Mouse (Mus musculus) CD4-positive, CD25-positive, alpha-beta regulatory T cell, adult 4 months (primary cell): ENCODE measurements around the gene Tob1. TPM values are rescaled to one million over a fixed set of nuclear protein-coding genes. Genes with fewer than 3 reads are reported as not detected.

ENCODE experiments used
- polyA plus RNA-seq, 2 experiments: library from polyadenylated mRNA; unstranded; fragments of 100-300 nt; shearing (Covaris generic); gene quantifications; one replicate each; pipeline ENCODE4 v1.2.1; 2017

The Tob1 gene
- polyA plus RNA-seq, 2 experiments from 2014 or later, result 4.7 to 8.9 TPM

Other genes starting within 250 kb of the Tob1 start
- gene Gm20390, start 243.2 kb upstream of the Tob1 start, polyA plus RNA-seq, result 100 to 1,000 TPM in 1 of 2 experiments, 10 to 100 TPM in 1; 26.7 to 265 TPM
- 100 to 1,000 TPM; 119 to 260 TPM for gene Nme1, start 242.9 kb upstream of the Tob1 start, polyA plus RNA-seq
- 10 to 100 TPM; 14.9 to 20.3 TPM for gene Spag9, start 215.4 kb upstream of the Tob1 start, polyA plus RNA-seq
- gene Wfikkn2, start 34.6 kb downstream of the Tob1 start, polyA plus RNA-seq, result 1 to 10 TPM in 1 of 2 experiments, under 1 TPM in 1; 0.86 to 2.4 TPM
- 1 to 10 TPM in 1 of 2 experiments, not detected in 1; 1.3 TPM for gene Gm21885, start 70.4 kb downstream of the Tob1 start, polyA plus RNA-seq
- gene Luc7l3, start 110.5 kb downstream of the Tob1 start, polyA plus RNA-seq, result 100 to 1,000 TPM; 153 to 164 TPM
- 10 to 100 TPM; 14.1 to 14.8 TPM for gene Ankrd40, start 116.5 kb downstream of the Tob1 start, polyA plus RNA-seq
- 1 to 10 TPM in 1 of 2 experiments, under 1 TPM in 1; 0.67 to 2.8 TPM for gene Abcc3, start 181.5 kb downstream of the Tob1 start, polyA plus RNA-seq